Mouse (Mus musculus): ENCODE data around the gene Scn3a.

Gene Scn3a

GRCm38 (mm10) chr2:65566793-65567787, at the start of gene Scn3a:
Gene Scn3a (minus strand): TSS chr2:65567627.
- in situ Hi-C loops (cut with MboI; ENCODE audit: low pct_unique_long_range_greater_than_20kb in 1 of 2, low sequenced_read_pairs in 2 of 2, unreplicated experiment in 1 of 2): loop anchor here (5.0 kb wide), 1 partner anchor 155 kb away; no protein-coding TSS in a partner anchor

- in situ Hi-C loops (cut with MboI; ENCODE audit: low pct_unique_long_range_greater_than_20kb in 1 of 2, low sequenced_read_pairs in 2 of 2, unreplicated experiment in 1 of 2): no loop called here
Measured at GRCm38 (mm10) chr2:65611887-65612286, 44.5 kb upstream of the Scn3a start.

- in situ Hi-C loops (cut with MboI; ENCODE audit: low pct_unique_long_range_greater_than_20kb in 1 of 2, low sequenced_read_pairs in 2 of 2, unreplicated experiment in 1 of 2): no loop called here
Measured at GRCm38 (mm10) chr2:65607813-65608212, 40.4 kb upstream of the Scn3a start.

- in situ Hi-C loops (cut with MboI; ENCODE audit: low pct_unique_long_range_greater_than_20kb in 1 of 2, low sequenced_read_pairs in 2 of 2, unreplicated experiment in 1 of 2): no loop called here
Measured at GRCm38 (mm10) chr2:65587679-65588078, 20.3 kb upstream of the Scn3a start.

GRCm38 (mm10) chr2:65567925-65568324, 498 bp upstream of the Scn3a start:
- in situ Hi-C loops (cut with MboI; ENCODE audit: low pct_unique_long_range_greater_than_20kb in 1 of 2, low sequenced_read_pairs in 2 of 2, unreplicated experiment in 1 of 2): loop anchor here (5.0 kb wide), 1 partner anchor 156 kb away; no protein-coding TSS in a partner anchor

- in situ Hi-C loops (cut with MboI; ENCODE audit: low pct_unique_long_range_greater_than_20kb in 1 of 2, low sequenced_read_pairs in 2 of 2, unreplicated experiment in 1 of 2): no loop called here
Measured at GRCm38 (mm10) chr2:65563898-65564297, 3.5 kb downstream of the Scn3a start.

- in situ Hi-C loops (cut with MboI; ENCODE audit: low pct_unique_long_range_greater_than_20kb in 1 of 2, low sequenced_read_pairs in 2 of 2, unreplicated experiment in 1 of 2): no loop called here
Measured at GRCm38 (mm10) chr2:65557719-65558118, 9.7 kb downstream of the Scn3a start.

GRCm38 (mm10) chr2:65554662-65555061, 12.8 kb downstream of the Scn3a start:
- in situ Hi-C loops (cut with MboI; ENCODE audit: low pct_unique_long_range_greater_than_20kb in 1 of 2, low sequenced_read_pairs in 2 of 2, unreplicated experiment in 1 of 2): no loop called here

GRCm38 (mm10) chr2:65553473-65553872, 14.0 kb downstream of the Scn3a start:
- in situ Hi-C loops (cut with MboI; ENCODE audit: low pct_unique_long_range_greater_than_20kb in 1 of 2, low sequenced_read_pairs in 2 of 2, unreplicated experiment in 1 of 2): no loop called here

- in situ Hi-C loops (cut with MboI; ENCODE audit: low pct_unique_long_range_greater_than_20kb in 1 of 2, low sequenced_read_pairs in 2 of 2, unreplicated experiment in 1 of 2): no loop called here
Measured at GRCm38 (mm10) chr2:65552727-65553126, 14.7 kb downstream of the Scn3a start.

GRCm38 (mm10) chr2:65552222-65552621, 15.2 kb downstream of the Scn3a start:
- in situ Hi-C loops (cut with MboI; ENCODE audit: low pct_unique_long_range_greater_than_20kb in 1 of 2, low sequenced_read_pairs in 2 of 2, unreplicated experiment in 1 of 2): no loop called here

GRCm38 (mm10) chr2:65551736-65552135, 15.7 kb downstream of the Scn3a start:
- in situ Hi-C loops (cut with MboI; ENCODE audit: low pct_unique_long_range_greater_than_20kb in 1 of 2, low sequenced_read_pairs in 2 of 2, unreplicated experiment in 1 of 2): no loop called here

- in situ Hi-C loops (cut with MboI; ENCODE audit: low pct_unique_long_range_greater_than_20kb in 1 of 2, low sequenced_read_pairs in 2 of 2, unreplicated experiment in 1 of 2): no loop called here
Measured at GRCm38 (mm10) chr2:65550564-65550963, 16.9 kb downstream of the Scn3a start.

- in situ Hi-C loops (cut with MboI; ENCODE audit: low pct_unique_long_range_greater_than_20kb in 1 of 2, low sequenced_read_pairs in 2 of 2, unreplicated experiment in 1 of 2): no loop called here
Measured at GRCm38 (mm10) chr2:65548665-65549064, 18.8 kb downstream of the Scn3a start.

GRCm38 (mm10) chr2:65547341-65547740, 20.1 kb downstream of the Scn3a start:
- in situ Hi-C loops (cut with MboI; ENCODE audit: low pct_unique_long_range_greater_than_20kb in 1 of 2, low sequenced_read_pairs in 2 of 2, unreplicated experiment in 1 of 2): no loop called here

GRCm38 (mm10) chr2:65542906-65543592, 24.4 kb downstream of the Scn3a start:
- in situ Hi-C loops (cut with MboI; ENCODE audit: low pct_unique_long_range_greater_than_20kb in 1 of 2, low sequenced_read_pairs in 2 of 2, unreplicated experiment in 1 of 2): no loop called here

GRCm38 (mm10) chr2:65541781-65542180, 25.6 kb downstream of the Scn3a start:
- in situ Hi-C loops (cut with MboI; ENCODE audit: low pct_unique_long_range_greater_than_20kb in 1 of 2, low sequenced_read_pairs in 2 of 2, unreplicated experiment in 1 of 2): no loop called here

- in situ Hi-C loops (cut with MboI; ENCODE audit: low pct_unique_long_range_greater_than_20kb in 1 of 2, low sequenced_read_pairs in 2 of 2, unreplicated experiment in 1 of 2): no loop called here
Measured at GRCm38 (mm10) chr2:65538436-65538835, 29.0 kb downstream of the Scn3a start.

- in situ Hi-C loops (cut with MboI; ENCODE audit: low pct_unique_long_range_greater_than_20kb in 1 of 2, low sequenced_read_pairs in 2 of 2, unreplicated experiment in 1 of 2): no loop called here
Measured at GRCm38 (mm10) chr2:65532127-65532854, 35.1 kb downstream of the Scn3a start.

Measured in mouse embryonic stem cell (cell line).